Mouse (Mus musculus) forebrain, embryonic 14.5 days (tissue): Measurements from ENCODE around the gene Ccdc88c. TPM values are rescaled to one million over a fixed set of nuclear protein-coding genes. Genes with fewer than 3 reads are reported as not detected.

Experiments used
- ATAC-seq: fragments of 200-750 bp; cut with Nextera tagmentation; 2 replicates; pipeline ENCODE4 v1.8.0; 2017; ENCODE audit warnings: mild to moderate bottlenecking, moderate library complexity
- DNase-seq: peaks from one replicate; pipeline ENCODE4 v3.0.0-alpha.2; 2015; ENCODE audit warnings: low spot score
- H3K27ac ChIP-seq: fragments of 300-500 bp; sonication (generic); 2 replicates; pipeline ENCODE4 v1.5.1; 2014; ENCODE audit warnings: low read depth, mild to moderate bottlenecking, control low read depth, low read length, moderate library complexity
- H3K27me3 ChIP-seq: fragments of 300-500 bp; sonication (generic); replicated peaks from 2 replicates; pipeline ENCODE4 v1.6.1; 2014; ENCODE audit warnings: low read length, control low read depth, mixed read lengths; ENCODE audit not compliant: control insufficient read depth, insufficient read depth
- H3K36me3 ChIP-seq: fragments of 300-500 bp; sonication (generic); 2 replicates; pipeline ENCODE4 v1.6.1; 2014; ENCODE audit warnings: low read length, control low read depth; ENCODE audit not compliant: control insufficient read depth, insufficient read depth
- H3K4me1 ChIP-seq: fragments of 300-500 bp; sonication (generic); 2 replicates; pipeline ENCODE4 v1.6.1; 2014; ENCODE audit warnings: antibody characterized with exemption, low read length, control low read depth; ENCODE audit not compliant: control insufficient read depth, insufficient read depth
- H3K4me2 ChIP-seq: fragments of 300-500 bp; sonication (generic); 2 replicates; pipeline ENCODE4 v1.6.1; 2014; ENCODE audit warnings: mild to moderate bottlenecking, control low read depth, low read length
- H3K4me3 ChIP-seq: fragments of 300-500 bp; sonication (generic); 2 replicates; pipeline ENCODE4 v1.5.1; 2014; ENCODE audit warnings: low read depth, low read length, control low read depth
- H3K9ac ChIP-seq: fragments of 300-500 bp; sonication (generic); 2 replicates; pipeline ENCODE4 v1.6.1; 2014; ENCODE audit warnings: mild to moderate bottlenecking, low read length, control low read depth, moderate library complexity
- H3K9me3 ChIP-seq: fragments of 300-500 bp; sonication (generic); replicated peaks from 2 replicates; pipeline ENCODE4 v1.6.1; 2016; ENCODE audit warnings: low read length, control low read depth, mixed read lengths; ENCODE audit not compliant: control insufficient read depth
- WGBS: fragments of 180-500 bp; shearing (Covaris S2); extraction: QIAGEN DNeasy Blood & Tissue Kit; methylation state at CpG from one replicate; pipeline ENCODE4 v1.1.7; 2014; 5-methylcytosine and 5-hydroxymethylcytosine counted together
- polyA plus RNA-seq: library from polyadenylated mRNA; unstranded; fragments of >200 nt; fragmentation: Nextera tagmentation; extraction: Ambion mirVana; gene quantifications from 2 replicates; pipeline ENCODE4 v1.2.1, GENCODE M21; 2014

The Ccdc88c gene
- polyA plus RNA-seq, 1 experiment from 2014 or later: 11.6 TPM

DNA sequence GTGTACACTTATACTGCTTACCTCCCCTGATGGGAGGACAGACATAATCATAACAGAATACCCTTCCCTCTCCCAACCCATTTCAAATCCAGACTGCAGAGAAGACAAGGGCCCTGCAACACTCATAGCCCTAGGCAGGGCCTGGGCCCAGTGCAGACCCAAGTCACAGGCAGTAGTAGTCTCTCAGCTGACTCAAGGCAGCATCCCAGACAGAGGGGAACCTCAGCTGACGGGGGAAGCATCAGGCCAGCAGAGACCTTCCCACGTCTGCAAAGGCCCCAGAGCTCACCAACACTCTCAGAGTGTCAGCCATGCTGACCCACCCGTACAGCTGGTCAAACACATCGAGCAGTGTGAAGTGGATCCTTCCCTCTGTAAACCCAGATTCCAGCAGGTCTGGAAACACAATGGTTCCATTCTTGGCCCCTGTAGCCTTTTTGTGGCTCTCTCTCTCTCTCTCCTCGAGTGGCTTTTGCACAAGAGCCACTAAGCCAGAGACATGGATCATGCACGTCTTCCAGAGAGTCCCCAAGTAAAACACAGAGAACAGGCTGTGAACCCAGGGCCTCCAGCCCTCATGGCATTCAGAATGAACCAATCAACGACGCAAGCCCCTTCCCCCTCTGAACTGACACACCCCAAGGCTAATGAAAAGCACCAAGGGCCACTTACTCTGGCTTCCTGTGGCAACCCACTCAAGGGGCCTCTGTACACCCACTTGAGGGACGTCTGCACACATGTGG lies 7.2 kb downstream of the Ccdc88c start:
- 68% methylated on average over 9 of the region's 9 CpGs for WGBS
- DNase-seq: no peak
- no peak overlapping the region for H3K9ac ChIP-seq

DNA sequence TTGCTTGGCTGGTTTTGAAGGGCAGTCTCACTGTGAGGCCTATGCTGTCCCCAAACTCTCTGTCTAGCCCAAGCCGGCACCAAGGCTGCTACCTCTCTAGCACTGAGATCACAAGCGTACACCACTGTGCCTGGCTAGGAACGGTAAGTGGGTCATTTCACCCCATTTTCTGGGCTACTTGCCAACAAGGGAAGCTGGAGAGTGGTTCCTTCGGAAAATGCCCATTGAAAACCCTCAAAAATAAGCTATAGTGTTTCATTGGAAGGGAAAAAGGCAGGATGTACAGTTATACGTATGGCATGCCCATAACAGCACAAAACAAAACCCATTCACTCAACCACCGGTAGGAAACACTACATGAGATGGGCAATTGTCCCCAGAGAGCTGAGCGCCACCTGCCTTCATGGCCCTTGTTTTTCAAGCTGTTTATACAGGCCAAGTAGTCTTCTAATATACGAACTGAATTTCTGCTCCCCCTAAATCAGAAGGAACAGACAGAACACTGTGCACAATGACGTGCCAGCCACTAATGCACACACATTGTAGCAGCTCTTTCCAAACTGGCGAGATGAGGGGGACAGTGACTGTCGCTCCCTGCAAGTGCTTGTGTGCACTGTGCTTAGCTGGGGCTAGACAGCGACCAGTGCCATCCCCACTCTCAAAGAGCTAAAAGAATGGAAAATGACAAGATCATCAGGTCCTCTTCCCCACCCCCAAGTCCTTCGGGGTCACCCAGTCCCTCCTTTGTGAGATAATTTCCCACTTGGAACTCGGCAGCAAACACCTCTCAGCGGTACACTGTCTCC lies 8.4 kb downstream of the Ccdc88c start:
- DNase-seq (peak; percentile 64), ATAC-seq (peak; percentile 22; the same call in 1 of the 2 replicates)
- Histone ChIP-seq H3K9ac (no peak overlapping the region), H3K27ac (0 out of 2 replicates have a peak overlapping the region, but pooled peaks have one; percentile 21), H3K4me1 (peaks cover 52% of the 10 kb centered on the region), H3K4me2 (no peak overlapping the region), H3K27me3 (no peaks in the 10 kb centered on the region), H3K9me3 (no peaks in the 10 kb centered on the region), H3K4me3 (no peak overlapping the region), H3K36me3 (peaks cover 16% of the 10 kb centered on the region)
- 58% methylated on average over 15 of the region's 15 CpGs for WGBS

More for the DNA sequence above, 7.2 kb downstream of the Ccdc88c start:
- no peak overlapping the region for H3K4me3 ChIP-seq
- H3K27me3 ChIP-seq: no peaks in the 10 kb centered on the region
- no peak overlapping the region for H3K4me2 ChIP-seq
- H3K9me3 ChIP-seq: no peaks in the 10 kb centered on the region
- H3K27ac ChIP-seq: no peak overlapping the region
- peaks cover 54% of the 10 kb centered on the region for H3K4me1 ChIP-seq
- peaks cover 16% of the 10 kb centered on the region for H3K36me3 ChIP-seq
- ATAC-seq: no peak

DNA sequence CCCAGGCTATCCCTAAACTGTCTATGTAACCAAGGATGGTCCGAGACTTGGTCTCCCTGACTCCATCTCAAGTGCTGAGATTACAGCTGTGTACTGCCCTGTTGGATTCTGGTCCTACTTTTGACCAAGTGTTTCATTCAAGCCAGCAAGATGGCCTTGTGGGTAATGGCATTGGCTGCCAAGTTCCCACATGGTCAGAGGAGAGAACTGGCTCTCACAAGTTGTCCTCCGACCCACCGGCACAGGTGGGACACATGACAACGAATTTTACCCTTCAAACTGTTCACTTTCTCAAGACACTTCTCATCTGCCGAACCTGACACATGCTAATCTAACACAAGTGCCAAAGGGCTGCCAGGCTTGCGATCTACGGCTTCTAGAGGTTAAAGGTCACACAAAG lies 9.4 kb downstream of the Ccdc88c start:
- peaks cover 45% of the 10 kb centered on the region for H3K4me1 ChIP-seq
- peaks cover 16% of the 10 kb centered on the region for H3K36me3 ChIP-seq
- H3K27me3 ChIP-seq: no peaks in the 10 kb centered on the region
- no peak overlapping the region for H3K4me2 ChIP-seq
- 0 out of 2 replicates have a peak overlapping the region, but pooled peaks have one; percentile 18 for H3K27ac ChIP-seq
- 88% methylated on average over 7 of the region's 7 CpGs for WGBS
- no peak overlapping the region for H3K9ac ChIP-seq
- ATAC-seq: no peak
- no peak overlapping the region for H3K4me3 ChIP-seq
- H3K9me3 ChIP-seq: no peaks in the 10 kb centered on the region
- no peak for DNase-seq

DNA sequence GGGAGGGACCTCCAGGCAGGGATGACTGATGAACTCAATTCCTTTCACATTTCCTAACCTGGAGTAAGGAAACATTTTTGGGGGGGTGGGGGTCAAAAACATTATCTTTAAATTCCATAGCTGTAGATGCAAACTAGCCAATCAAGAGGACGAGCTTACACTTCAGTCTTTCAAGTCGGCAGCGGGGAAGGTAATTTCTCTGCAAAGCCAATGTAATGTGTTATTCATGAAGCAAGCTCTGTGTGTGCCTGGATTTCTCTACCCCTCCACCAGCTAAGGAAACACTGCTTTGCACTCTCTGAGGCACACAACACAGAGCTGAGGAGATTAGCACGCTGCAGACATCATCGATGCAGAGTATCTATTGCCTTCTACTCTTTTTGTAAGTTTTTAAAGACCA lies 9.8 kb downstream of the Ccdc88c start:
- ATAC-seq: no peak
- Histone ChIP-seq H3K9ac (0 out of 2 replicates have a peak overlapping the region, but pooled peaks have one; percentile 32), H3K4me3 (no peak overlapping the region)

DNA sequence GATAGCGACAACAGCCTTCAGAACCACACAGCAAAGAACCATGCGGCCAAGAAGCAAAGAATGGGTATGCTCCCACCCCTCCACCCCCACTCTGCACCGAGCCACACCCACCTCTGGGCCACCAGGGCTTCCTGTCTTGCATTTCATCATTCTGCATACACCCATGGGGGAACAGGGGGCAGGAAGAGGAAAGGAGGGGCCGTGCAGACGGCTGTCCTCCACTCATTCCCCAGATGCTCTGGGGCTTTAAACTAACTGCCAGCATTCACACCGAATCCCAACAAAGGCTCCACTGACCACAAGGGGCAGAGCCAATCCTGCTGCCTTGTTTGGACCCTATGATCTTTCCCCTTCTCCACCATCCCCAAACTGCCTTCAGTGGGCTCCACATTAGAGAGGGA lies 10.9 kb downstream of the Ccdc88c start:
- DNase-seq (no peak), ATAC-seq (no peak)
- Histone ChIP-seq H3K4me1 (peaks cover 39% of the 10 kb centered on the region), H3K36me3 (peaks cover 16% of the 10 kb centered on the region), H3K4me2 (no peak overlapping the region; the same call in 1 of the 2 replicates), H3K27me3 (no peaks in the 10 kb centered on the region), H3K27ac (no peak overlapping the region), H3K9me3 (no peaks in the 10 kb centered on the region), H3K9ac (peak overlapping the region; percentile 32), H3K4me3 (no peak overlapping the region)
- WGBS: 28% methylated on average over 6 of the region's 6 CpGs

More for the DNA sequence above, 9.8 kb downstream of the Ccdc88c start:
- H3K27me3 ChIP-seq: no peaks in the 10 kb centered on the region
- H3K9me3 ChIP-seq: no peaks in the 10 kb centered on the region
- DNase-seq: no peak
- peaks cover 45% of the 10 kb centered on the region for H3K4me1 ChIP-seq
- H3K36me3 ChIP-seq: peaks cover 16% of the 10 kb centered on the region
- 0 out of 2 replicates have a peak overlapping the region, but pooled peaks have one; percentile 18 for H3K27ac ChIP-seq
- 38% methylated on average over 5 of the region's 5 CpGs for WGBS
- H3K4me2 ChIP-seq: no peak overlapping the region

DNA sequence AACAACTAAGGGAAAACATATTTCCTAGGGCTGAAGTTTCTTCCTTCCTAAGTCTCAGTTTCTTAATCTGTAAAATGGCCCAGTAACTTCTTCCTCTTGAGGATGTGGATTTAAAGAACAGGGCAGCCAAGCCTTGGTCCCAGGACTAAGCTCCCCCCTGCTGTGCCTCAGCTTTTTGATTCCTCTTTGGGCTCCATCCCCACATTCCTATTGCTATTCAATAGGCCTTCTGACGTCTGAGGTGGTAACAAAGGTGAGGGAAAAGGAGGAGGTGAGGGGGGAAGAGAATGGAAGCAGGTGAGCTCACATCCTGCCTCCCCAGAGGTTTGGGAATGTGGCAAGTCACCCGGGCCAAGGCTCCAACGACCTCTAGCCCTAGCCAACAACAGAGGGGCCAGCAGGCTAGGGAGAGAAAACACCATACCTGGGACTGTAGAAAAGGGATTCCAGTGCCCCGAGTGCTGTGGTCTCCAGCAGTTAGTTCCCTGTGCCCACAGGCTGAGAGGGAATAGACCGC lies 12.4 kb downstream of the Ccdc88c start:
- no peaks in the 10 kb centered on the region for H3K27me3 ChIP-seq
- H3K4me1 ChIP-seq: peaks cover 46% of the 10 kb centered on the region
- H3K4me3 ChIP-seq: no peak overlapping the region
- ATAC-seq: no peak
- H3K4me2 ChIP-seq: no peak overlapping the region
- no peaks in the 10 kb centered on the region for H3K9me3 ChIP-seq
- DNase-seq: no peak
- peak overlapping the region; percentile 25; the same call in 1 of the 2 replicates for H3K9ac ChIP-seq
- WGBS: 33% methylated on average over 5 of the region's 5 CpGs
- H3K27ac ChIP-seq: peak overlapping the region; percentile 59; the same call in 1 of the 2 replicates
- peaks cover 7% of the 10 kb centered on the region for H3K36me3 ChIP-seq

DNA sequence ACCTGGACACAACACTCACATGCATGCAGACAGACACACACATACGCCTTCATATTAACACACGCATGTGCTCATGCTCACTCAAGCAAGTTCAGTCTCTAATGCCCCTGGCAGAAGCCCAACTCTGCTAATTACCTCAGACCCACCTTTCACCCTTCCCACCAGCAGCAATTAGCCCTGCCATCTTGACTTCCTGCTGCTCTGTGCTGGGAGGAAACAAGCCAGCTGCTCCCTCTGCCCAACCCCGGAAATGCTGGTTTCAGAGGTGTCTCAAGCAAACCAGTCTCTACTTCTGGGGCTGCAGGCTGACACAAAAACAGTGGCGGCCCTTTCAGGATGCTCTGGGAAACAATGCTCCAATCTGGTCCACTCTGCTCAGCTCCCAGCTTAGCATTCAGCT lies 12.9 kb downstream of the Ccdc88c start:
- no peak overlapping the region for H3K4me2 ChIP-seq
- H3K36me3 ChIP-seq: 0 out of 2 replicates have a peak, but pooled peaks cover 2% of the 10 kb centered on the region
- H3K9me3 ChIP-seq: no peaks in the 10 kb centered on the region
- peak overlapping the region; percentile 59 for H3K27ac ChIP-seq
- DNase-seq (peak; percentile 73), ATAC-seq (peak; percentile 13; the same call in 1 of the 2 replicates)
- 19% methylated on average over 4 of the region's 4 CpGs for WGBS
- H3K4me1 ChIP-seq: peaks cover 46% of the 10 kb centered on the region
- no peaks in the 10 kb centered on the region for H3K27me3 ChIP-seq
- no peak overlapping the region for H3K4me3 ChIP-seq
- H3K9ac ChIP-seq: peak overlapping the region; percentile 25; the same call in 1 of the 2 replicates

DNA sequence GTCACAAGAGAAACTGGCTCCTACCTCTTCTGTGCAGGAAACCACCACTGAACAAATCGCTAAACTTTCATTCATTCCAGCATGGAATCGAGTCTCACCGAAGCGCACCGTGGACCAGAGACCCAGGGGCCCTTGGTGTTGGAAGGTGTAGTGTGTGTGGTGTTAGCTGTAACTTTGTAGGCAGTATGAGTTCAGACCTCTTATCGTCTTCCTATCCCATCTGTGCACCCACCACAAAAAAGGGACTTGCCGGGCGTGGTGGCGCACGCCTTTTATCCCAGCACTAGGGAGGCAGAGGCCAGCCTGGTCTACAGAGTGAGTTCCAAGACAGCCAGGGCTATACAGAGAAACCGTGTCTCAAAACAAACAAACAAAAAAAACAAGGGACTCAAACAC lies 13.7 kb downstream of the Ccdc88c start:
- no peak overlapping the region for H3K4me3 ChIP-seq
- ATAC-seq (no peak), DNase-seq (no peak)
- H3K27me3 ChIP-seq: no peaks in the 10 kb centered on the region
- H3K27ac ChIP-seq: peak overlapping the region; percentile 22; the same call in 1 of the 2 replicates
- H3K4me1 ChIP-seq: peaks cover 43% of the 10 kb centered on the region
- no peak overlapping the region for H3K4me2 ChIP-seq
- 76% methylated on average over 11 of the region's 11 CpGs for WGBS
- H3K9ac ChIP-seq: no peak overlapping the region
- no peaks in the 10 kb centered on the region for H3K9me3 ChIP-seq
- H3K36me3 ChIP-seq: no peaks in the 10 kb centered on the region
